Mouse (Mus musculus) testis, adult 2 months (tissue): ENCODE data around the gene Uts2. TPM values are rescaled to one million over a fixed set of nuclear protein-coding genes. Genes with fewer than 3 reads are reported as not detected.

Experiments
- H3K27ac ChIP-seq: fragments of 200-500 bp; 2 replicates; pipeline ENCODE4 v1.5.1; 2012; ENCODE audit warnings: low read depth, low read length; ENCODE audit not compliant: control insufficient read depth, insufficient read depth
- H3K27me3 ChIP-seq: fragments of 200-500 bp; 2 replicates; pipeline ENCODE4 v1.6.1; 2012; ENCODE audit warnings: mild to moderate bottlenecking, low read length, moderate library complexity; ENCODE audit not compliant: control insufficient read depth, insufficient read depth
- H3K36me3 ChIP-seq: fragments of 200-500 bp; 2 replicates; pipeline ENCODE4 v1.6.1; 2012; ENCODE audit warnings: mild to moderate bottlenecking, low read length; ENCODE audit not compliant: control insufficient read depth, insufficient read depth
- H3K4me1 ChIP-seq: fragments of 200-500 bp; 2 replicates; pipeline ENCODE4 v1.6.1; 2012; ENCODE audit warnings: low read length; ENCODE audit not compliant: control insufficient read depth, insufficient read depth
- H3K4me3 ChIP-seq: fragments of 200-500 bp; 2 replicates; pipeline ENCODE4 v1.5.1; 2012; ENCODE audit warnings: low read depth, mild to moderate bottlenecking, low read length, moderate library complexity, mixed read lengths; ENCODE audit not compliant: control insufficient read depth
- CTCF ChIP-seq: fragments of 200-500 bp; IDR thresholded peaks from 2 replicates; pipeline ENCODE4 v1.5.1; 2012; ENCODE audit warnings: low read depth, mild to moderate bottlenecking, inconsistent platforms, low read length, moderate library complexity; ENCODE audit not compliant: control insufficient read depth, insufficient read depth, insufficient replicate concordance
- POLR2A ChIP-seq: fragments of 200-500 bp; IDR thresholded peaks from 2 replicates; pipeline ENCODE4 v1.6.1; 2012; ENCODE audit warnings: low read depth, mild to moderate bottlenecking, inconsistent platforms, low read length, moderate library complexity; ENCODE audit not compliant: control insufficient read depth
- polyA plus RNA-seq: library from polyadenylated mRNA; depleted of rRNA; stranded (reverse); fragments of >200 nt; gene quantifications from 2 replicates; pipeline ENCODE4 v1.2.3, GENCODE M21; 2012

The Uts2 gene
- polyA plus RNA-seq, 1 experiment, result not detected

- no peaks in the 10 kb centered on the region for H3K4me1 ChIP-seq
- no peak overlapping the region for H3K4me3 ChIP-seq
- no peak for TF ChIP-seq POLR2A
- no peak for TF ChIP-seq CTCF
Observed at GRCm38 (mm10) chr4:150979455-150979854, 17.4 kb upstream of the Uts2 start.

GRCm38 (mm10) chr4:150980153-150980552 is 16.7 kb upstream of the Uts2 start:
- Histone ChIP-seq H3K4me3 (no peak overlapping the region), H3K27ac (no peak overlapping the region), H3K4me1 (no peaks in the 10 kb centered on the region), H3K27me3 (no peaks in the 10 kb centered on the region), H3K36me3 (no peaks in the 10 kb centered on the region)
- TF ChIP-seq POLR2A (no peak), CTCF (no peak)

More at GRCm38 (mm10) chr4:150979455-150979854, 17.4 kb upstream of the Uts2 start:
- Histone ChIP-seq H3K27ac (no peak overlapping the region), H3K36me3 (no peaks in the 10 kb centered on the region), H3K27me3 (no peaks in the 10 kb centered on the region)

- no peak overlapping the region for H3K4me3 ChIP-seq
- H3K27me3 ChIP-seq, result no peaks in the 10 kb centered on the region
- H3K4me1 ChIP-seq, result peaks cover 3% of the 10 kb centered on the region
- TF ChIP-seq POLR2A (no peak), CTCF (peak; percentile 92; the same call in 1 of the 2 replicates)
- no peaks in the 10 kb centered on the region for H3K36me3 ChIP-seq
- H3K27ac ChIP-seq, result no peak overlapping the region
Observed at GRCm38 (mm10) chr4:150990148-150990547, 6.7 kb upstream of the Uts2 start.

- Histone ChIP-seq H3K4me1 (no peaks in the 10 kb centered on the region), H3K4me3 (no peak overlapping the region), H3K27me3 (no peaks in the 10 kb centered on the region), H3K36me3 (no peaks in the 10 kb centered on the region), H3K27ac (no peak overlapping the region)
- TF ChIP-seq CTCF (no peak), POLR2A (no peak)
Observed at GRCm38 (mm10) chr4:150998626-150999025, 1.7 kb downstream of the Uts2 start.

- no peak for TF ChIP-seq CTCF
- no peak for TF ChIP-seq POLR2A
Observed at GRCm38 (mm10) chr4:151001397-151001796, 4.5 kb downstream of the Uts2 start.

GRCm38 (mm10) chr4:151005656-151006318 is 8.9 kb downstream of the Uts2 start:
- Histone ChIP-seq H3K27ac (no peak overlapping the region), H3K4me1 (no peaks in the 10 kb centered on the region), H3K4me3 (no peak overlapping the region), H3K27me3 (no peaks in the 10 kb centered on the region), H3K36me3 (peaks cover 1% of the 10 kb centered on the region)
- TF ChIP-seq CTCF, result no peak
- TF ChIP-seq POLR2A, result no peak

More at GRCm38 (mm10) chr4:151001397-151001796, 4.5 kb downstream of the Uts2 start:
- no peak overlapping the region for H3K4me3 ChIP-seq
- H3K36me3 ChIP-seq, result no peaks in the 10 kb centered on the region; the same call in 1 of the 2 replicates
- no peaks in the 10 kb centered on the region for H3K27me3 ChIP-seq
- H3K27ac ChIP-seq, result no peak overlapping the region
- no peaks in the 10 kb centered on the region for H3K4me1 ChIP-seq

- Histone ChIP-seq H3K27me3 (no peaks in the 10 kb centered on the region), H3K27ac (no peak overlapping the region), H3K36me3 (peaks cover 1% of the 10 kb centered on the region), H3K4me1 (no peaks in the 10 kb centered on the region), H3K4me3 (no peak overlapping the region)
- peak; percentile 85; the same call in 1 of the 2 replicates for TF ChIP-seq CTCF
- no peak for TF ChIP-seq POLR2A
Observed at GRCm38 (mm10) chr4:151006945-151007344, 10.0 kb downstream of the Uts2 start.
